Mouse (Mus musculus): ENCODE measurements around the gene Ttpal.

Gene Ttpal

DNA sequence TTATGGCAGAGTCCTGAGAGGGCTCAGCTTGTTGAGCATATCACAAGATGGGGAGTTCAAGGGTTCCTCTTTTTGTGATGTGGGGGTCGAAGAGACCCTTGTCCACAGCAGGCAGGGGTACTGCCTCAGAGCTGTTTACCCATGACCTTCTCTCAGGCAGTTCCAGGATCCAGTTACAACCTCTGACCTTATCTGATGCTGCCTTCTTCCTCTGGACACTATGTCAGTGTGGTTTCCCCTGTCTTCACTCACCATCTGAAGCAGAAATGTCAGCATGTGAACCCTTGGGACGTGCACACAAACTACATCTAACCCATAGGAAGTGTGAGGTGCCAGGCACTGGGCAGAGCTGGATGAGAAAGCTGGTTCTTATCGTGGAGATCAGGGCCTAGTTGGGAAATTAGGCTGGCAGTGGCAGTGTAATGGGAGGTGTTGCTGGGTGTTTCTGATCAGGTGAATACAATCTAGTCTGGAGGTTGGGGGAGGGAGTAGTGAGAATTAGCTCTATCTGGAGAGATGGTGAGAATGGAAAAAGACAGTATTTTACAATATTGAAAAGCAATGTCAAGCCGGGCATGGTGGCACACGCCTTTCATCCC, 58.1 kb downstream of the Ttpal start:
- DNase-seq (ENCODE audit: low read depth, low spot score): no peak

DNA sequence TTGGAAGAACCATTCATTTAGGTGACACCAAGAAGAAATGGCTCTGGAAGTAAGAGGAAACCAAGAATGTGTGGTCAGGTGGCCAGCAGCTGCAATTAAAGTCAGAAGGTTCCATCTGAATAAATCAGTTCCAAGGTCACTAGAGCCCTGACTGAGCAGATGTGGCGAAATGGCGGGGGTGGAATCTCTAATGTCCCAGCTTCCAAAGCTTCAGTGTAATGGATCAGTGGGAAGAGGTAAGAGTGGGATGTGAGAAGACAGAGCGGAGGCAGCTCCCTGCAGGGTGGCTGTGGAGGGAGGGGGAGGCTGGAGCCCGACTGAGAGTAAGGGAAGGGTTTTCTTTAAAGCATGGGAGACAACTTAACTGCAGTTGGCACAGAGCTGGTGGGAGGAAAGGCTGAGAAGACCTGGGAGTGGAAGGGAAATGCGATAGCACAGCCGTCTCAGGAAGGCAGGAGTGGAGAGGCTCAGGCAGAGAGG, 59.3 kb downstream of the Ttpal start:
- DNase-seq (ENCODE audit: low read depth, low spot score): no peak

DNA sequence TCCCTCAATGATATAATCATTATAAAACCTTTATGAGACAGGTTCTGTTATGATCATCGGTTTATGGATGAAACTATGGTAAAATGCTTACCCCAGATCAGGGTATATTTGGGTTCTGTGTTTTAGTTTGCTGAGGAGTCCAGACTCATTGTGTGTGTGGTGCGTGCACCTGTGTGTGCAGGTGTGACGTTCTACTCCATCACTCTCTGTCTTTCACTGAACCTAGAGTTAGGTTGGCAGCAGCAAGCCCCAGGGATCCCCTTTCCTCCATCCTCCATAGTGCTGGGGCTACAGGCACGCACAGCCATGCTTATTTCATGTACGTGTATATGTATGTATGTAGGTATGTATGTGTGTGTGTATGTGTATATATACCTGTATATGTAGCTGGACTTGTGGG, 60.0 kb downstream of the Ttpal start:
- DNase-seq (ENCODE audit: low read depth, low spot score): no peak

DNA sequence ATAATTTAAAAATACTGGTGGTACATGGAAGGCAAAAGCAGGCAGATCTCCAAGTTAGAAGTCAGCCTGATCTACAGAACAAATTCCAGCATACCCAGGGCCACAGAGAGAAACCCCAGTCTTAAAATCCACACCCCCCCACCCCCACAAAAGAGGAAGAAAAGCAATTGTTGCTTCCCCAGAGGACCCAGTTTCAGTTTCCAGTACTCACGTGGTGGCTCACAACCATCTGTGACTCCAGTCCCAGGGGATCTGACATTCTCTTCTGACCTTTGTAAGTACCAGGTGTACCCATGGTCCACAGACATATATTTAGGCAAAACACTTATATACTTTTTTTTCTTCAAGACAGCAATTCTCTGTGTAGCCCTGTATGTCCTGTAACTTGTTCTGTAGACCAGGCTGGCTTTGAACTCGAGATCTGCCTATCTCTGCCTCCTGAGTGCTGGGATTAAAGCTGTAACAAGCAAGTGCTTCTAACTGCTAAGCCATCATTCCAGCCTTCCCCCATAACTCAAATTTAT, 60.6 kb downstream of the Ttpal start:
- no peak for DNase-seq (ENCODE audit: low read depth, low spot score)

DNA sequence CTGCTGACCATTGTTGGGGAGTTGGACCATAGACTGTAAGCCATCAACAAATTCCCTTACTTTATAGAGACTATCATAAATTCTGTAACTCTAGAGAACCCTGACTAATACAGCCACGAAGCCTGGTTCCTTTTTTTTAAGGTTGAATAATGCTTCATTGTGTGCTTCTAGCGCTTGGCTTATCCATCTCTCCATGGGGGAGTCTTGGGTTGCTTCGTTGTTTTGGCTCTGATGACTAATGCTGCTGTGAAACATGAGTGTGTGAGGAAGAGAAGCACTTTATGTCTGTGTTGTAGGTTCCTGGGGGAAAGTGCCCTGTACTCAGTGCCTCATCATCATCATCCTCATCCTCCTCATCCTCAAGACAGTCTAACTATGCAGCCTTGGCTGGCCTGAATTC, 61.8 kb downstream of the Ttpal start:
- DNase-seq (ENCODE audit: low read depth, low spot score): no peak

DNA sequence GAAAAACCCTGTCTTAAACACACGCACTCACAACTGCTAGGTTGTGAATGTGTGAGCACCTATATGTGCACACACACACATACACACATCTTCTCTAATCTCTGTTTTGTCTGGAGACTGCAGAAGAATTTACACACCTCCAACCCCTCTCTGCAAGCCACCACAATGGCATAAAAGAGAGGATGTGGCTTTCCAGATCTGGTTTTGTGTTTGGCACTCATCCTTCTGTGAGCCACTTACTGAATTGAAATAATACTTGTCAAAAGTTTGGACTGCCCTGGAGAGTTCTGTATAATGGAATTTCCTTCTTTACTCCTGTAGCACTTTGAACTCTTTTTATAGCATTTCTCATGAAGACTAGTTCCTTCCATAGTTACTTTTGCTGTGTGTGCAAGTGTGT, 64.9 kb downstream of the Ttpal start:
- DNase-seq (ENCODE audit: low read depth, low spot score): no peak
